Mouse (Mus musculus) WW6 (cell line): ENCODE measurements around the gene Sdccag8.

Experiments used
- DNase-seq: peaks from one replicate; pipeline ENCODE4 v3.0.0-alpha.2; 2013; ENCODE audit warnings: low read depth, low spot score

Gene Sdccag8

GRCm38 (mm10) chr1:176985691-176986090 is 171.2 kb downstream of the Sdccag8 start:
- no peak for DNase-seq

GRCm38 (mm10) chr1:176986275-176986674 is 171.8 kb downstream of the Sdccag8 start:
- no peak for DNase-seq

GRCm38 (mm10) chr1:176986990-176987740 is 172.7 kb downstream of the Sdccag8 start:
- DNase-seq, result no peak

GRCm38 (mm10) chr1:176991473-176991872 is 177.0 kb downstream of the Sdccag8 start:
- DNase-seq, result no peak

- DNase-seq, result no peak
These were observed 178.1 kb downstream of the Sdccag8 start for GRCm38 (mm10) chr1:176992517-176992916.

- no peak for DNase-seq
These were observed 178.9 kb downstream of the Sdccag8 start for GRCm38 (mm10) chr1:176993141-176994010.

- no peak for DNase-seq
These were observed 179.6 kb downstream of the Sdccag8 start for GRCm38 (mm10) chr1:176994087-176994486.

GRCm38 (mm10) chr1:176994707-176995418 is 180.4 kb downstream of the Sdccag8 start:
- no peak for DNase-seq

GRCm38 (mm10) chr1:176995419-176995775 is 180.9 kb downstream of the Sdccag8 start:
- no peak for DNase-seq

- DNase-seq, result no peak
These were observed 181.7 kb downstream of the Sdccag8 start for GRCm38 (mm10) chr1:176996166-176996565.

- no peak for DNase-seq
These were observed 182.3 kb downstream of the Sdccag8 start for GRCm38 (mm10) chr1:176996630-176997201.

GRCm38 (mm10) chr1:176997254-176997653 is 182.8 kb downstream of the Sdccag8 start:
- no peak for DNase-seq

GRCm38 (mm10) chr1:176997711-176998689 is 183.5 kb downstream of the Sdccag8 start:
- no peak for DNase-seq

GRCm38 (mm10) chr1:176999011-176999410 is 184.6 kb downstream of the Sdccag8 start:
- no peak for DNase-seq

GRCm38 (mm10) chr1:177002951-177003350 is 188.5 kb downstream of the Sdccag8 start:
- DNase-seq, result no peak

- DNase-seq, result no peak
These were observed 189.7 kb downstream of the Sdccag8 start for GRCm38 (mm10) chr1:177004041-177004741.

GRCm38 (mm10) chr1:177007405-177007804 is 192.9 kb downstream of the Sdccag8 start:
- no peak for DNase-seq

- no peak for DNase-seq
These were observed 194.3 kb downstream of the Sdccag8 start for GRCm38 (mm10) chr1:177008777-177009176.

GRCm38 (mm10) chr1:177010041-177010440 is 195.6 kb downstream of the Sdccag8 start:
- DNase-seq, result no peak
